ENCODE assay signal across 20 mouse cellular contexts in genomic region chr6:96429390-96429789, GRCm38 (mm10).
"Had no signal": no experiment of that assay in that cellular context is flagged by ENCODE, and none has a peak within 500 bp of the region (broad histone marks: within the 10 kb centered on the region; RNA-seq: fewer than 3 reads in every experiment).

No protein-coding gene starts in this region.

- H3K9me3 ChIP-seq: limb, embryonic 12.5 days; limb, embryonic 15.5 days; midbrain, embryonic 12.5 days; neural tube, embryonic 13.5 days had no signal

- H3K9ac ChIP-seq: limb, embryonic 12.5 days; limb, embryonic 15.5 days; liver, embryonic 14.5 days; liver, postnatal 0 days; midbrain, embryonic 12.5 days; neural tube, embryonic 13.5 days had no signal

- ATAC-seq: inflammation-experienced regulatory T-cells, adult 6 months; intestine, embryonic 16.5 days; liver, postnatal 0 days; midbrain, embryonic 16.5 days had no signal

- H3K4me3 ChIP-seq: limb, embryonic 12.5 days; limb, embryonic 15.5 days; midbrain, embryonic 12.5 days; myocyte; neural tube, embryonic 13.5 days had no signal

- DNase-seq: kidney, adult 18-20 months; kidney, adult 9 months; kidney, postnatal 14 days; kidney, postnatal 4 days; left cerebral cortex, postnatal 4 days; liver, postnatal 0 days; retina, postnatal 1 day; right cerebral cortex, postnatal 25 days; spleen, adult 18-20 months; thymus, adult 18-20 months had no signal

- H3K4me2 ChIP-seq: limb, embryonic 12.5 days; limb, embryonic 15.5 days; liver, embryonic 11.5 days; midbrain, embryonic 12.5 days; neural tube, embryonic 13.5 days had no signal

- H3K27ac ChIP-seq: limb, embryonic 12.5 days; limb, embryonic 15.5 days; liver, embryonic 14.5 days; midbrain, embryonic 12.5 days; neural tube, embryonic 13.5 days had no signal

- H3K4me1 ChIP-seq: limb, embryonic 12.5 days; limb, embryonic 15.5 days; midbrain, embryonic 12.5 days; neural tube, embryonic 13.5 days had no signal

- H3K27me3 ChIP-seq: limb, embryonic 12.5 days; limb, embryonic 15.5 days; midbrain, embryonic 12.5 days; neural tube, embryonic 13.5 days had no signal

- H3K36me3 ChIP-seq: limb, embryonic 12.5 days; limb, embryonic 15.5 days; midbrain, embryonic 12.5 days; neural tube, embryonic 13.5 days had no signal
